Mouse (Mus musculus) left cerebral cortex, postnatal 25 days (tissue): ENCODE measurements around the gene Pdxp. TPM values are rescaled to one million over a fixed set of nuclear protein-coding genes. Genes with fewer than 3 reads are reported as not detected.

Experiments used
- DNase-seq, 2 experiments: peaks; one replicate each; pipeline ENCODE4 v3.0.0; 2022; ENCODE audit warnings: low spot score in 2 of 2, mixed read lengths in 1 of 2
- intact Hi-C: fragments of 180-260 bp; cut with DNase I; formaldehyde crosslinking; loops from one replicate; pipeline ENCODE4 v1.15.1; 2025
- microRNA-seq, 2 experiments: library from miRNA; unstranded; fragments of <30 nt; microRNA quantifications; one replicate each; pipeline ENCODE4 v1.2.0; 2022
- total RNA-seq, 2 experiments: library from RNA; stranded (reverse); gene quantifications; 2 replicates each; pipeline ENCODE4 v1.2.3; 2021

Pdxp gene
- total RNA-seq, 2 experiments from 2014 or later: 165 to 180 TPM

GRCm38 (mm10) chr15:78955663-78956062 is 41.9 kb downstream of the Pdxp start:
- intact Hi-C loops: no loop called here
- no peak for DNase-seq

- no peak for DNase-seq
- intact Hi-C loops: no loop called here
Measured at GRCm38 (mm10) chr15:78956351-78956750, 42.6 kb downstream of the Pdxp start.

GRCm38 (mm10) chr15:78957021-78957420 is 43.3 kb downstream of the Pdxp start:
- DNase-seq: no peak
- intact Hi-C loops: no loop called here

GRCm38 (mm10) chr15:78959537-78959936 is 45.8 kb downstream of the Pdxp start:
- intact Hi-C loops: no loop called here
- DNase-seq: no peak

- intact Hi-C loops: no loop called here
- no peak for DNase-seq
Measured at GRCm38 (mm10) chr15:78960088-78960487, 46.4 kb downstream of the Pdxp start.

GRCm38 (mm10) chr15:78962885-78963284 is 49.2 kb downstream of the Pdxp start:
- intact Hi-C loops: no loop called here
- peak in 1 of 2 experiments; percentile 54 for DNase-seq

Small RNA genes lying within 50 kb of the gene (microRNA-seq; reads per million reads assigned to microRNA genes)
- 0.99 to 1.3 reads per million in 2 experiments for gene Mir6955

Other genes with a start within 250 kb of the Pdxp start
- 100 to 1,000 TPM; 137 to 153 TPM for gene Elfn2, start 195.1 kb upstream of the Pdxp start, total RNA-seq
- gene Mfng, start 140.4 kb upstream of the Pdxp start, total RNA-seq: 1 to 10 TPM; 6.0 to 6.1 TPM
- 1 to 10 TPM; 3.9 to 4.2 TPM for gene Card10, start 110.9 kb upstream of the Pdxp start, total RNA-seq
- gene Cdc42ep1, start 71.3 kb upstream of the Pdxp start, total RNA-seq: 10 to 100 TPM; 11.9 to 13.2 TPM
- not detected for gene Lgals2, start 58.4 kb upstream of the Pdxp start, total RNA-seq
- 10 to 100 TPM; 58.0 to 61.2 TPM for gene Gga1, start 36.7 kb upstream of the Pdxp start, total RNA-seq
- gene Gm49510, start 14.3 kb upstream of the Pdxp start, total RNA-seq: under 1 TPM; 0.48 to 0.73 TPM
- gene Sh3bp1, start 14.2 kb upstream of the Pdxp start, total RNA-seq: 10 to 100 TPM; 20.4 to 24.3 TPM
- 10 to 100 TPM; 19.6 to 21.3 TPM for gene Lgals1, start 12.8 kb downstream of the Pdxp start, total RNA-seq
- gene Nol12, start 21.0 kb downstream of the Pdxp start, total RNA-seq: 10 to 100 TPM; 37.7 to 37.9 TPM
- gene Triobp, start 33.8 kb downstream of the Pdxp start, total RNA-seq: 10 to 100 TPM; 16.4 to 16.8 TPM
- 10 to 100 TPM; 91.8 to 96.6 TPM for gene H1f0, start 114.5 kb downstream of the Pdxp start, total RNA-seq
- under 1 TPM; 0.53 to 0.55 TPM for gene Galr3, start 128.0 kb downstream of the Pdxp start, total RNA-seq
- gene Ankrd54, start 149.0 kb downstream of the Pdxp start, total RNA-seq: 10 to 100 TPM; 19.1 to 21.1 TPM
- gene Eif3l, start 161.3 kb downstream of the Pdxp start, total RNA-seq: 10 to 100 TPM; 66.3 to 69.3 TPM
- gene Micall1, start 195.0 kb downstream of the Pdxp start, total RNA-seq: 10 to 100 TPM; 23.8 to 24.1 TPM
- gene Polr2f, start 227.1 kb downstream of the Pdxp start, total RNA-seq: 100 to 1,000 TPM in 1 of 2 experiments, 10 to 100 TPM in 1; 98.4 to 106 TPM
- gene 1700088E04Rik, start 227.3 kb downstream of the Pdxp start, total RNA-seq: 10 to 100 TPM; 11.7 to 12.2 TPM